Mouse (Mus musculus) left cerebral cortex, adult 18-20 months (tissue): ENCODE measurements around the gene Arl14ep. TPM values are rescaled to one million over a fixed set of nuclear protein-coding genes. Genes with fewer than 3 reads are reported as not detected.
A peak's percentile ranks its signal among the peaks of the same experiment; 100 is the strongest.
"Not testable (repeated sequence)": the region's sequence is repeated elsewhere in the genome, so short reads cannot be mapped to it uniquely, and the experiment has no call there.

Experiments used
- DNase-seq, 2 experiments: peaks; one replicate each; pipeline ENCODE4 v3.0.0; 2021 to 2022; ENCODE audit warnings: low spot score in 2 of 2, mixed read lengths in 1 of 2
- long read RNA-seq, 2 experiments: library from polyadenylated mRNA; stranded (forward); transcript quantifications; one replicate each; pipeline ENCODE4 v2.0.0; 2021
- total RNA-seq, 2 experiments: library from RNA; stranded (reverse); gene quantifications; 2 replicates each; pipeline ENCODE4 v1.2.3; 2021

The Arl14ep gene
- total RNA-seq = 10 to 100 TPM; 40.0 to 41.4 TPM
- long read RNA-seq, experiment 1, partial matches to known transcripts = 5 of 21 reads
- long read RNA-seq, experiment 1, other reads (novel, unspliced or antisense) = 13 of 21 reads
- long read RNA-seq, experiment 2, partial matches to known transcripts = 6 of 12 reads
- long read RNA-seq, experiment 2, other reads (novel, unspliced or antisense) = 4 of 12 reads

GRCm38 (mm10) chr2:106973959-106974639 is at the start of gene Arl14ep:
Gene Arl14ep (minus strand): TSS chr2:106974424.
- DNase-seq = peak; percentile 74 to 86

- DNase-seq = no peak
Measured at GRCm38 (mm10) chr2:107022713-107023112, 48.5 kb upstream of the Arl14ep start.

- DNase-seq = no peak
Measured at GRCm38 (mm10) chr2:107019331-107019730, 45.1 kb upstream of the Arl14ep start.

GRCm38 (mm10) chr2:107013161-107013560 is 38.9 kb upstream of the Arl14ep start:
- DNase-seq = no peak

GRCm38 (mm10) chr2:107012318-107012717 is 38.1 kb upstream of the Arl14ep start:
- no peak for DNase-seq

- DNase-seq = peak in 1 of 2 experiments; percentile 5
Measured at GRCm38 (mm10) chr2:107010160-107010559, 35.9 kb upstream of the Arl14ep start.

GRCm38 (mm10) chr2:107006378-107006777 is 32.2 kb upstream of the Arl14ep start:
- DNase-seq = no peak

GRCm38 (mm10) chr2:107005876-107006275 is 31.7 kb upstream of the Arl14ep start:
- DNase-seq = not testable (repeated sequence)

GRCm38 (mm10) chr2:106991261-106991660 is 17.0 kb upstream of the Arl14ep start:
- DNase-seq = no peak

- no peak for DNase-seq
Measured at GRCm38 (mm10) chr2:106984945-106985344, 10.7 kb upstream of the Arl14ep start.

- DNase-seq = no peak
Measured at GRCm38 (mm10) chr2:106982503-106982902, 8.3 kb upstream of the Arl14ep start.

- no peak for DNase-seq
Measured at GRCm38 (mm10) chr2:106976472-106976871, 2.2 kb upstream of the Arl14ep start.

- no peak for DNase-seq
Measured at GRCm38 (mm10) chr2:106973332-106973958, 779 bp downstream of the Arl14ep start.

GRCm38 (mm10) chr2:106972851-106973250 is 1.4 kb downstream of the Arl14ep start:
- no peak for DNase-seq

GRCm38 (mm10) chr2:106970971-106971370 is 3.3 kb downstream of the Arl14ep start:
- no peak for DNase-seq

GRCm38 (mm10) chr2:106968320-106968719 is 5.9 kb downstream of the Arl14ep start:
- no peak for DNase-seq

- no peak for DNase-seq
Measured at GRCm38 (mm10) chr2:106963560-106963959, 10.7 kb downstream of the Arl14ep start.

GRCm38 (mm10) chr2:106961650-106962049 is 12.6 kb downstream of the Arl14ep start:
- DNase-seq = no peak

GRCm38 (mm10) chr2:106961066-106961465 is 13.2 kb downstream of the Arl14ep start:
- no peak for DNase-seq

- DNase-seq = peak; percentile 38 to 44
Measured at GRCm38 (mm10) chr2:106960237-106960636, 14.0 kb downstream of the Arl14ep start.

- no peak for DNase-seq
Measured at GRCm38 (mm10) chr2:106959380-106959779, 14.8 kb downstream of the Arl14ep start.

- DNase-seq = no peak
Measured at GRCm38 (mm10) chr2:106958916-106959315, 15.3 kb downstream of the Arl14ep start.
